Mouse (Mus musculus) cerebellum, adult 9-11 months (tissue): Measurements from ENCODE around the gene Snx32.

Experiments
- DNase-seq: peaks from one replicate; pipeline ENCODE4 v3.0.0; 2022

Snx32 gene

GRCm38 (mm10) chr19:5510031-5511026 is at the start of gene Snx32:
TSS of gene Snx32 (minus strand) at chr19:5510538.
- DNase-seq = peak; percentile 100

GRCm38 (mm10) chr19:5559631-5560456 is 49.5 kb upstream of the Snx32 start:
- no peak for DNase-seq

DNA sequence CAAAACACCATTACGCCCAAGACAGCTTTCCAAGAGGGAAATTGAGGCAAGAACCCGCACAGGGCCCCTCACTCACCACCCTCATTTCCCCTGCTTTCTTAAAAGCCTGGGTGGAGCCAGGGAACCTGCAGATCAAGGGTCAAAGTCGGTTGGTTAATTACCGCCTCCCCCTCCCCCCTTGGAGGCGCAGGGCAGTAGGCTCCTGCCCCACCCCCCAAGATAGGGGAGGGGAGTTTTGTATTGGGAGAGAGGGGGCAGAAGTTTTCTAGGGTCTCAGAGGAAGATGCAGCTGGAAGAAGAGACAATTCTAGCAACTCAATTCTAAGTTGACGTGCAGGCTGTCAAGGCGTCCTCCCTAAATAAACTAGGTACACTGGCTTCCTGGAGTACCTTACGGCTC is 48.9 kb upstream of the Snx32 start:
- no peak for DNase-seq

- no peak for DNase-seq
Observed at GRCm38 (mm10) chr19:5558770-5559169, 48.4 kb upstream of the Snx32 start.

DNA sequence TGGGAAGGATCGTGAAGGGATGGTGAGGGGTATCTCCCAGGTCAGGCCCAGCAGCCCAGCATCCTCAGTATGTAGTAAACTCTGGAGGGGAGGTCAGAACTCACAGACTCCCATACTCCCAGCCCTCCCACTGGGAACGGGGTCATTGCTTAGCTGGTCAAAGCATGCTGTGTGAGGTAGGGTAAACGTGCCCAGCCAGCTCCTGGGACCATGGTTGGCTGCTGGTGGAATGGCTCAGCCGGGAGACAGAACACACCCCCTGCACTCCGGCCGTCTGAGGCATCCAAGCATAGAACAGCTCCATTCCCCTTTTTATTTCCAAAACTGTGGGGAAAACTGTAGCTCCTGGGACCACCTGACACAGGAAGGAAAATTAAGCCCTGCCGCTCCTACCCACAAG is 47.8 kb upstream of the Snx32 start:
- DNase-seq = no peak

- no peak for DNase-seq
Observed at GRCm38 (mm10) chr19:5554212-5554611, 43.9 kb upstream of the Snx32 start.

- DNase-seq = no peak
Observed at GRCm38 (mm10) chr19:5553802-5554201, 43.5 kb upstream of the Snx32 start.

- no peak for DNase-seq
Observed at GRCm38 (mm10) chr19:5547471-5548056, 37.2 kb upstream of the Snx32 start.

GRCm38 (mm10) chr19:5544031-5544430 is 33.7 kb upstream of the Snx32 start:
- DNase-seq = no peak

DNA sequence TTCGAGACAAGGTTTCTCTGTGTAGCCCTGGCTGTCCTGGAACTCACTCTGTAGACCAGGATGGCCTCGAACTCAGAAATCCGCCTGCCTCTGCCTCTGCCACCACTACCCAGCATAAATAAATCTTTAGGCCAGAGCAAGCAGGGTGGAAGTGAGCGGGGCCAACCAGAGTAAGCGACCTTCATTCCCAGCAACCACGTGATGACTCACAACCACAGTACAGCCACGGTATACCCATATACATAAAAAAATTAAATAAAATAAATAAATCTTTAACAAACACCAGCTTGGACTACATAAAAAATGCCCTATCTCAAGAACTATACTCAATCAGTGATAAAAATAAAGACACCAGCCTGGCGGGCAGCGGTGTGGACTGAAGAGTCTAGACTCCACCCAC is 33.0 kb upstream of the Snx32 start:
- DNase-seq = no peak

- no peak for DNase-seq
Observed at GRCm38 (mm10) chr19:5538786-5539185, 28.4 kb upstream of the Snx32 start.

DNA sequence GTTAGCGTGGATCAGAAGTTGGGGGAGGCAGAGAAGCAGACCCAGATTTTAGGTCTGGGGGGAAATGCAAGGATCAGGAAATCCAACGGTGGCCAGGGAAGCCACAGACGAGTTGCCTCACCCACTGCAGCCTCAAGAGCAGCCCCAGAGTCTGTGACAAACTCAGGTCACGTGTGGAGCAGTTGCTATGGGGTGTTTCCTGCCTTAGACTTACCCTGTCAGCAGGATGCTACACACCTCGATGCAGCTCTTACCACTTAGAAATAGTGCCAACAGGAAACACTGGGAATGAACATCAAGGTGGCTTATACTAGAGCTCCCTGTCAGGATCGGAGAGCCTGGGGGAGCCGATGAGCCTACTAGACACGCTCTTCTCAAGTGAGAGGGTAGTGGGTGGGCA is 22.2 kb upstream of the Snx32 start:
- no peak for DNase-seq

DNA sequence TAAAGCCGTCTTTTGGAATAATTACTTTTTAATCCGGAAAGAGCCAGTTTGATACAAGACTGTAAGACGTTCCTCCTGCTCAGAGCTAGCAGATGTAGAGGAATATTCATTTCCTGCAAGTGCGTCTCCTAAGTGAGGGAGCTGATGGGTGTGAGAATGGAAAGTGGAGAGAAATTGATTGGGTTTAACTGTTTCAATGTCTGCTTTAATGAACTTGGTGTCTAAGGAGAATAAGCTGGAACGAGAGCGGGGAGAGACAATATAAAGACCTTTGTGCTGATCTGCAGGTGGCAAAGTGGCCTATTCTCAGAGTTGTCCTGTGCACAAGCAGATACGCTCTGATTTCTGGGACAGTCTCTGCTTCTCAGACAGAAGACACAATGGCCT is 19.8 kb upstream of the Snx32 start:
- DNase-seq = no peak

- peak; percentile 94 for DNase-seq
Observed at GRCm38 (mm10) chr19:5529325-5530137, 19.2 kb upstream of the Snx32 start.

DNA sequence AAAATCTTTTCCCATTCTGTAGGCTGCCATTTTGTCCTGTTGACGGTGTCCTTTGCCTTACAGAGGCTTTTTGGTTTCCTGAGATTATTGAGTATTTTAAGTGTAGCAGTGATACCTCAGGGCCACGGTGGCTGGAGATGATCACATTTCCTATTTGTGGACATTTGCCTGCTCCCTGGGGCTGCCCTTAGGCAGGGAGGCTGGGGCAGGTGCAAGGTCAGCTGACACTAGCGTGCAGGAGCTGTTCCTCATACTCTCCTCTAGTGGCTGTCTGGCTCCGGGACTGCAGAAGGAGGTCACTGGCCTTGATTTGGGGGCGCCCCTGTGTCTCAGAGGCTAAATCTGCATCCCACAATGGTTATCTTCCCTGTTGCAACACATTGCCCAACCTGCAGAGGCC is 14.9 kb upstream of the Snx32 start:
- no peak for DNase-seq

- DNase-seq = no peak
Observed at GRCm38 (mm10) chr19:5518721-5519120, 8.4 kb upstream of the Snx32 start.

DNA sequence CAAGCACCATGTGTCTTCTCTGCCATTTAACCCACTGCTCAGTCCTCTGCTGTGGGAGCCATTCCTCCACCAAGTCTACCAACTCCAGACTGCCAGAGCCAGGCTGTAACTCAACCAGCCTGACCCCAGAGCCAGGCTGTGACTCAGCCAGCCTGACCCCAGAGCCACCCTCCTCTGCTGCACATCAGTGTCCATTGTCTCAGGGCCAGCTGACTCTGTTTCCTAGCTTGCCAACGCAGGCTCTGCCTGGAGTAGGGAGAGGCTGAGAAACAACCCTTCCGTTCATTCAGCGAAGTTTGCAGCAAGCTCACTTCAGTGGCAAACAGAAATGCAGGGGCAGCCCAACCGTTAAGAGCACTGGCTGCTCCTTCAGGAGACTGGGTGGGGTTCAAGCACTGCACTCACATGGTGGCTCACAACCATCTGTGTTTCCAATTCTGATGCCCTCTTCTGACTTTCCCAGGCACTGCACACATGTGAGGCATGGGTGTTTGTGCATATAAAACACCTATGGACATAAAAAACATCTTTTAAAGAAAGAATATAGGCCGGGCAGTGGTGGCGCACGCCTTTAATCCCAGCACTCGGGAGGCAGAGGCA is 6.7 kb upstream of the Snx32 start:
- peak; percentile 37 for DNase-seq

GRCm38 (mm10) chr19:5515840-5516777 is 5.8 kb upstream of the Snx32 start:
- no peak for DNase-seq

DNA sequence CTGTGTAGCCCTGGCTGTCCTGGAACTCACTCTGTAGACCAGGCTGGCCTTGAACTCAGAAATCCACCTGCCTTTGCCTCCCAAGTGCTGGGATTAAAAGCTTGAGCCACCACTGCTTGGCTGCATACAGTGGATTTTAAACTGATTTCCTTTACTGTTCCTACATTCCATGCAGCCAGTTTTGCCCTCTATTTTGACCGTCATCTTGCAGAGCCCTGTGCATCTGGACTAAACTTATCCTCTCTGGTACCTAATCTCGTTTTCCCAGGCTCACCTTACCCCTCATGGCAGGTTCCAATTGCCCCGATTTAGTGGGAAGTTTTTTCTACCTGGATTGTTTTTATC is 2.6 kb upstream of the Snx32 start:
- DNase-seq = no peak

DNA sequence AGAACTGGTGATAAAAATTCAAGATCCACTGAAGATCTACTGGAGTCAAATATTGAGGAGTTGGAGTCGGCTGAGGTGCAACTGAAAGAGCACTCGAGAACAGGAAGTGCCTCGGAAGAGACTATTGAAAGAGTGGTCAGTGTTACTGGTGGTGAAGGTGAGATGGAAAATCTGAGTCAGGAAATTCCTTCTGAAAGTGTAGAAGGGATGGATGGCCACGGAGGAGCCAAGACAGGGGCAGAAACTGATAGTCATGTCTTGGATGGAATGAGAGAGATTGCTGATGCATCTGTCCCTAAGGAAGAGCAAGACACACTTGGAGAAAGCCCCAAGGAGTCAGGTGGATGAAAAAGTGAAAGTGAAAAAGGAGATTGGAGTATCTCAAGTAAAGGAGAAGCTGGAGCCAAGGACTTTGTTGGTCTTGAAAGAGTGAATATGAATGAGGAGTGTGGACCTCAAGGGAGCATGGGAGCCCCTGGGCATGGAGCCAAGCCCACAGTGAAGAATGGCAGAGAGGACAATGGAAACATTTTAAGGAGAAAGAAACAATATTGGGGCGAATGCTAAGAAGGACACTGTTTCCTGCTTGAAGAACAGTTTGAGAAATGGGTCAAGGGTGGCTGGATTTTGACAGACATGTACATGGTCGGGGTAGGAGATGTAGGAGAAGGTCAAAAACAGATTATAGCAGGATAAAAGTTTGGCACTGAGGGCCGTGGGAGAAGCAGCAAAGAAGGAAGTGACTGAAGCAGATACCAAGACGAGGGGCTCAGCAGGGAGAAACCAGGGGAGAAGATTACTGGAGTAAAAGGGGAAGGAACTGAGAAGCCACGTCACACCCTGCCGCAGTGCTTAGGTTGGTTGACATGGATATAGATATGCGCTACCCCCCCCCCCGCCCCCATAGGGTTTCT is 2.0 kb upstream of the Snx32 start:
- DNase-seq = no peak
